Mouse (Mus musculus) CH12.LX (cell line): ENCODE measurements around the gene Ticrr. TPM values are rescaled to one million over a fixed set of nuclear protein-coding genes. Genes with fewer than 3 reads are reported as not detected.

Experiments
- DNase-seq: peaks from one replicate; pipeline ENCODE4 v3.0.0-alpha.2; 2013; ENCODE audit errors: extremely low read depth
- H3K27ac ChIP-seq: 2 replicates; pipeline ENCODE4 v1.5.1; 2012; ENCODE audit warnings: low read depth, mild to moderate bottlenecking, control low read depth, moderate library complexity; ENCODE audit not compliant: insufficient read depth
- H3K27me3 ChIP-seq: replicated peaks from 2 replicates; pipeline ENCODE3; 2012; ENCODE audit warnings: inconsistent platforms
- H3K36me3 ChIP-seq, 2 experiments: replicated peaks in 1 of 2; 2 replicates each; pipeline versions ENCODE3 to v1.6.1; 2012; ENCODE audit warnings: inconsistent platforms in 1 of 2, low read length in 1 of 2, mild to moderate bottlenecking in 1 of 2, mixed read lengths in 1 of 2, moderate library complexity in 1 of 2; ENCODE audit not compliant: control insufficient read depth in 1 of 2, insufficient read depth in 1 of 2
- H3K4me1 ChIP-seq, 2 experiments: 2 replicates each; pipeline ENCODE4 v1.6.1; 2012; ENCODE audit warnings: inconsistent platforms in 1 of 2, moderate library complexity in 1 of 2; ENCODE audit not compliant: insufficient read depth in 2 of 2, control insufficient read depth in 1 of 2
- H3K4me2 ChIP-seq: 2 replicates; pipeline ENCODE4 v1.6.1; 2012; ENCODE audit warnings: low read depth, mild to moderate bottlenecking, control low read depth; ENCODE audit not compliant: poor library complexity, insufficient read depth, severe bottlenecking
- H3K4me3 ChIP-seq, 3 experiments: fragments of 150-350 bp in 1 of 3; sonication (generic) in 1 of 3; replicated peaks in 1 of 3; 2 replicates each; pipeline versions ENCODE3 to v1.5.1; 2011 to 2012; ENCODE audit warnings: low read depth in 2 of 3, low read length in 2 of 3, mild to moderate bottlenecking in 2 of 3, moderate library complexity in 2 of 3, control low read depth in 1 of 3, improper control_type of control experiment in 1 of 3, inconsistent platforms in 1 of 3, mixed read lengths in 1 of 3; ENCODE audit not compliant: poor library complexity in 1 of 3
- H3K79me2 ChIP-seq: replicated peaks from 2 replicates; pipeline ENCODE4 v1.6.1; 2012; ENCODE audit warnings: mild to moderate bottlenecking, moderate library complexity; ENCODE audit not compliant: control insufficient read depth, poor library complexity, insufficient read depth, severe bottlenecking; ENCODE audit errors: extremely low read depth
- H3K9ac ChIP-seq: 2 replicates; pipeline ENCODE4 v1.6.1; 2012; ENCODE audit warnings: low read depth, mild to moderate bottlenecking, control low read depth, moderate library complexity; ENCODE audit not compliant: insufficient read depth
- H3K9me3 ChIP-seq: replicated peaks from 2 replicates; pipeline ENCODE3; 2012; ENCODE audit warnings: low read length, inconsistent platforms, mixed read lengths
- BHLHE40 ChIP-seq: IDR thresholded peaks from 2 replicates; pipeline ENCODE4 v1.6.1; 2011; ENCODE audit warnings: mild to moderate bottlenecking, low read depth, low read length, improper control_type of control experiment
- ELF1 ChIP-seq: IDR thresholded peaks from 2 replicates; pipeline ENCODE4 v1.6.1; 2014; ENCODE audit warnings: low read depth, mild to moderate bottlenecking, inconsistent platforms, low read length, improper control_type of control experiment
- EP300 ChIP-seq: IDR thresholded peaks from 2 replicates; pipeline ENCODE4 v1.6.1; 2011; ENCODE audit warnings: low read length, improper control_type of control experiment
- NRF1 ChIP-seq: IDR thresholded peaks from 2 replicates; pipeline ENCODE4 v1.6.1; 2014; ENCODE audit warnings: low read depth, mild to moderate bottlenecking, inconsistent platforms, low read length, improper control_type of control experiment, moderate library complexity
- RCOR1 ChIP-seq: conservative IDR thresholded peaks from 2 replicates; pipeline ENCODE4 v1.6.1; 2012; ENCODE audit warnings: low read depth, mild to moderate bottlenecking, inconsistent platforms, low read length, improper control_type of control experiment
- SIN3A ChIP-seq: IDR thresholded peaks from 2 replicates; pipeline ENCODE4 v1.6.1; 2012; ENCODE audit warnings: low read length, improper control_type of control experiment, inconsistent platforms
- TCF12 ChIP-seq: IDR thresholded peaks from 2 replicates; pipeline ENCODE4 v1.6.1; 2014; ENCODE audit warnings: low read depth, mild to moderate bottlenecking, inconsistent platforms, low read length, improper control_type of control experiment
- UBTF ChIP-seq: IDR thresholded peaks from 2 replicates; pipeline ENCODE4 v1.6.1; 2012; ENCODE audit warnings: low read depth, mild to moderate bottlenecking, inconsistent platforms, low read length, improper control_type of control experiment, moderate library complexity
- dilution Hi-C: fragments of 300-500 bp; cut with MboI; formaldehyde crosslinking; loops from 2 replicates; pipeline ENCODE4 v1.14.3; 2020; ENCODE audit warnings: low sequenced_read_pairs; ENCODE audit not compliant: extremely low pct_unique_long_range_greater_than_20kb, extremely low pct_ligation_motif_present
- in situ Hi-C: fragments of 300-500 bp; cut with MboI; formaldehyde crosslinking; loops from 3 replicates; pipeline ENCODE4 v1.14.3; 2019; ENCODE audit warnings: low sequenced_read_pairs, low pct_ligation_motif_present, low pct_unique_long_range_greater_than_20kb, mixed read lengths
- polyA plus RNA-seq: library from polyadenylated mRNA; unstranded; fragments of >175 nt; gene quantifications from 2 replicates; pipeline ENCODE4 v1.2.1, GENCODE M21; 2012; ENCODE audit warnings: low read depth; ENCODE audit not compliant: insufficient read length
- total RNA-seq, 2 experiments: library from RNA; depleted of rRNA; stranded (reverse); fragments of 300-350 nt in 1 of 2; fragments of >200 nt in 1 of 2; gene quantifications; 2 replicates each; pipeline ENCODE4 v1.2.3; 2012 to 2014

Gene Ticrr
- total and polyA plus RNA-seq, 3 experiments = 8.3 to 19.2 (median 10.2) TPM

DNA sequence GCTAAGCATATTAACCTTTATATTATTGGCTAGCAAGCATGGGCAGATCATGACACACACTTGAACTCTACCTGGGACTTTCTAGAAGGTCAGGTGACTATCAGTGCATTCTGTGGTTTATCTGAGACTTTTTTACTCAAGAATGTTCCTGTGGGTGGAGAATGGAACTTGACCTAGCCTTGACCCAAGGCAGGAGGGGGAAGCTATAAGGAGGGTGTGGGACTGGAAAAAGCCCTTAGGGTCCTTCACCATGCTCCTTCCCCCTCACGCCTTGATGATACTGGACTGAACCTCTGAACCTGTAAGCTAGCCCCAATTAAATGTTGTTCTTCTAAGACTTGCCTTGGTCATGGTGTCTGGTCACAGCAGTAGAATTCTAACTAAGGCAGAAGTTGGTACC, 5.8 kb upstream of the Ticrr start:
- H3K27ac ChIP-seq = no peak overlapping the region
- no peaks in the 10 kb centered on the region for H3K36me3 ChIP-seq
- H3K4me2 ChIP-seq = no peak overlapping the region
- no peak for DNase-seq
- H3K9me3 ChIP-seq = no peaks in the 10 kb centered on the region
- 0 out of 2 replicates have a peak, but pooled peaks have one; percentile 8 for TF ChIP-seq BHLHE40
- no peak for TF ChIP-seq SIN3A
- H3K79me2 ChIP-seq = no peaks in the 10 kb centered on the region
- in situ Hi-C loops = loop anchor here (5.0 kb wide), 1 partner anchor 42 kb away; no protein-coding TSS in a partner anchor
- H3K4me1 ChIP-seq = peaks cover 0 to 11% of the 10 kb centered on the region in 2 experiments; a peak in 2 of 4 replicates
- dilution Hi-C loops = no loop called here
- H3K9ac ChIP-seq = no peak overlapping the region
- H3K27me3 ChIP-seq = peaks cover 4% of the 10 kb centered on the region
- no peak overlapping the region for H3K4me3 ChIP-seq

DNA sequence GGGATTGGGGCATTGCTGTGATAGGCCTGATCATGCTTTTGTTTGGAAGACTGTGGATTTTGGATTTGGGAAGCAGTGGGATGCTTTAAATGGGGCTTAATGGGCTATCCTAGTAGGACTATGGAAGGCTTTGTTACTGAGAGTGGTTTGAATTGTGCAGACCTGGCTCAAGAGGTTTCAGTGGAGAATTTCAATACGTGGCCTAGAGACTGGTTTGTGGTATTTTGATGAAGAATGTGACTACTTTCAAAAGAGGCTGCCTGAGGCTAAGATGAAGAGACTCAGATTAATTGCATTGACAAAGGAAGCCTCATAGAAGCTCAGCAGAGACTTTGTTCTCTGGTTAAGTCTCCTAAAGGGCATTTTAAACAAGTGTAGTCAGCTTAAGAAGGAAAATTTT, 5.4 kb upstream of the Ticrr start:
- Histone ChIP-seq H3K9me3 (no peaks in the 10 kb centered on the region), H3K27me3 (peaks cover 4% of the 10 kb centered on the region), H3K4me1 (peaks cover 0 to 13% of the 10 kb centered on the region in 2 experiments; a peak in 2 of 4 replicates)
- in situ Hi-C loops = loop anchor here (5.0 kb wide), 1 partner anchor 42 kb away; no protein-coding TSS in a partner anchor
- no peak for TF ChIP-seq EP300
- TF ChIP-seq RCOR1 = no peak
- TF ChIP-seq NRF1 = no peak
- no peak for TF ChIP-seq BHLHE40
- TF ChIP-seq, all 38 proteins: peak for 0
- Histone ChIP-seq H3K4me2 (no peak overlapping the region), H3K4me3 (no peak overlapping the region), H3K9ac (no peak overlapping the region), H3K79me2 (no peaks in the 10 kb centered on the region), H3K36me3 (no peaks in the 10 kb centered on the region), H3K27ac (no peak overlapping the region)
- dilution Hi-C loops = no loop called here
- no peak for DNase-seq

DNA sequence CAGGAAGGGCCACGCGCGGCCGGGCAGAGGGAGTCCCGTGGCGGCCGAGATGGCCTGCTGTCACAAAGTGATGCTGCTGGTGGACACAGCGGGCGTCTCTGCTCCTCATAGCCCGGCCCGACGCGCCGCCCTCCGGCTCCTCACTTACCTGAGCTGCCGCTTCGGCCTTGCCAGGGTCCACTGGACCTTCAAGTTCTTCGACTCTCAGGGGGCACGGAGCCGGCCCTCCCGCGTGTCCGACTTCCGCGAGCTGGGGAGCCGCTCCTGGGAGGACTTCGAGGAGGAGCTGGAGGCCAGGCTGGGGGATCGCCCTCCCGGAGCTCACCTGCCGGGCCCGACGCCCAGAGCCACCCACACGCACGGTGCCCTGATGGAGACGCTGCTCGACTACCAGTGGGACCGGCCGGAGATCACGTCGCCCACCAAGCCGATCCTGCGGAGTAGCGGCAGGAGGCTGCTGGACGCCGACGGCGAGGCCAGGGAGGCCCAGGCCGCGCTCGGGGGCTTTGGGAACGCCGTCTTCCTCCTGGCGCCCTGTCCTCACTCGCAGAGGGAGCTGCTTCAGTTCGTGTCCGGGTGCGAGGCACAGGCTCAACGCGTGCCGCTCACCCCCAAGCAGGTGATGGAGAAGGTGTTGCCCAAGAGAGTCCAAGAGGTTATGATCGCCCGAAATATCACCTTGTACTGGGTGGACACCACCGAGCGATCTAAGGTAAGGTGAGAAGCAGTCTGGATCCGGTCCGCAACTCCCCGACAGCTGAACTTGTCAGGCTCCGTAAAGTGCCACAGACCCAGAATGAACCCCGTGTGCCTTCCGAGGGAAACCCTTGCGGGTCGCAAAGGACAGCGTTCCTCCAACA, 525 bp downstream of the Ticrr start:
- Histone ChIP-seq H3K9ac (peak overlapping the region; percentile 63), H3K4me3 (peak overlapping the region; percentile 89 to 98 (median 91)), H3K27ac (no peak overlapping the region), H3K4me2 (peak overlapping the region; percentile 86), H3K4me1 (peaks cover 6 to 36% of the 10 kb centered on the region in 2 experiments), H3K9me3 (no peaks in the 10 kb centered on the region), H3K36me3 (peaks cover under 1 to 19% of the 10 kb centered on the region in 2 experiments), H3K79me2 (peaks cover 53% of the 10 kb centered on the region), H3K27me3 (no peaks in the 10 kb centered on the region)
- in situ Hi-C loops = loop anchor here (5.0 kb wide), 1 partner anchor 67 kb away; no protein-coding TSS in a partner anchor
- TF ChIP-seq ELF1 (no peak), TCF12 (0 out of 2 replicates have a peak, but pooled peaks have one; percentile 1), BHLHE40 (peak; percentile 29; the same call in 1 of the 2 replicates), UBTF (0 out of 2 replicates have a peak, but pooled peaks have one; percentile 29)
- DNase-seq = no peak
- dilution Hi-C loops = no loop called here
